Mouse (Mus musculus) embryonic facial prominence, embryonic 11.5 days (tissue): ENCODE results near the gene Tmem234. TPM values are rescaled to one million over a fixed set of nuclear protein-coding genes. Genes with fewer than 3 reads are reported as not detected.

Experiments used
- ATAC-seq: fragments of 200-750 bp; cut with Nextera tagmentation; replicated peaks from 2 replicates; pipeline ENCODE4 v1.8.0; 2017; ENCODE audit warnings: low read depth; ENCODE audit not compliant: insufficient number of reproducible peaks, low FRiP score, low TSS enrichment
- DNase-seq: peaks from one replicate; pipeline ENCODE4 v3.0.0-alpha.2; 2015; ENCODE audit warnings: low spot score
- H3K27ac ChIP-seq: fragments of 300-500 bp; sonication (generic); replicated peaks from 2 replicates; pipeline ENCODE4 v1.5.1; 2014; ENCODE audit warnings: mild to moderate bottlenecking, low read depth, low read length, control low read depth
- H3K27me3 ChIP-seq: fragments of 300-500 bp; sonication (generic); 2 replicates; pipeline ENCODE4 v1.6.1; 2014; ENCODE audit warnings: mild to moderate bottlenecking, low read length, moderate library complexity, mixed read lengths; ENCODE audit not compliant: control insufficient read depth, insufficient read depth
- H3K36me3 ChIP-seq: fragments of 300-500 bp; sonication (generic); replicated peaks from 2 replicates; pipeline ENCODE4 v1.6.1; 2014; ENCODE audit warnings: low read depth, mild to moderate bottlenecking, low read length, moderate library complexity, mixed read lengths; ENCODE audit not compliant: control insufficient read depth, insufficient read depth
- H3K4me1 ChIP-seq: fragments of 300-500 bp; sonication (generic); 2 replicates; pipeline ENCODE4 v1.6.1; 2014; ENCODE audit warnings: low read length, mixed read lengths; ENCODE audit not compliant: control insufficient read depth, insufficient read depth
- H3K4me2 ChIP-seq: fragments of 300-500 bp; sonication (generic); 2 replicates; pipeline ENCODE4 v1.6.1; 2014; ENCODE audit warnings: low read depth, mild to moderate bottlenecking, control low read depth, low read length, moderate library complexity
- H3K4me3 ChIP-seq: fragments of 300-500 bp; sonication (generic); 2 replicates; pipeline ENCODE4 v1.5.1; 2014; ENCODE audit warnings: low read depth, low read length, control low read depth
- H3K9ac ChIP-seq: fragments of 300-500 bp; sonication (generic); replicated peaks from 2 replicates; pipeline ENCODE4 v1.6.1; 2014; ENCODE audit warnings: mild to moderate bottlenecking, control low read depth, low read length
- H3K9me3 ChIP-seq: fragments of 300-500 bp; sonication (generic); replicated peaks from 2 replicates; pipeline ENCODE4 v1.6.1; 2016; ENCODE audit warnings: mild to moderate bottlenecking, low read length, inconsistent platforms, mixed read lengths; ENCODE audit not compliant: control insufficient read depth
- WGBS: fragments of 180-500 bp; shearing (Covaris S2); extraction: QIAGEN DNeasy Blood & Tissue Kit; methylation state at CpG from one replicate; pipeline ENCODE4 v1.1.7; 2014; 5-methylcytosine and 5-hydroxymethylcytosine counted together
- polyA plus RNA-seq: library from polyadenylated mRNA; unstranded; fragments of >200 nt; fragmentation: Nextera tagmentation; extraction: Ambion mirVana; gene quantifications from 2 replicates; pipeline ENCODE4 v1.2.1, GENCODE M21; 2014

Gene Tmem234
- polyA plus RNA-seq, 1 experiment from 2014 or later = 163 TPM

GRCm38 (mm10) chr4:129573430-129573829 lies 27.0 kb upstream of the Tmem234 start, which contains the start of gene Lck:
Gene Lck (minus strand): TSS chr4:129573641.
- DNase-seq (no peak), ATAC-seq (no peak)
- Histone ChIP-seq H3K4me1 (no peaks in the 10 kb centered on the region), H3K9me3 (no peaks in the 10 kb centered on the region), H3K4me3 (no peak within 1 kb of the TSS), H3K27ac (no peak within 1 kb of the TSS), H3K4me2 (no peak within 1 kb of the TSS), H3K27me3 (no peaks in the 10 kb centered on the region), H3K9ac (no peak within 1 kb of the TSS), H3K36me3 (no peaks in the 10 kb centered on the region)
- 92% methylated on average over 8 of the region's 8 CpGs for WGBS

DNA sequence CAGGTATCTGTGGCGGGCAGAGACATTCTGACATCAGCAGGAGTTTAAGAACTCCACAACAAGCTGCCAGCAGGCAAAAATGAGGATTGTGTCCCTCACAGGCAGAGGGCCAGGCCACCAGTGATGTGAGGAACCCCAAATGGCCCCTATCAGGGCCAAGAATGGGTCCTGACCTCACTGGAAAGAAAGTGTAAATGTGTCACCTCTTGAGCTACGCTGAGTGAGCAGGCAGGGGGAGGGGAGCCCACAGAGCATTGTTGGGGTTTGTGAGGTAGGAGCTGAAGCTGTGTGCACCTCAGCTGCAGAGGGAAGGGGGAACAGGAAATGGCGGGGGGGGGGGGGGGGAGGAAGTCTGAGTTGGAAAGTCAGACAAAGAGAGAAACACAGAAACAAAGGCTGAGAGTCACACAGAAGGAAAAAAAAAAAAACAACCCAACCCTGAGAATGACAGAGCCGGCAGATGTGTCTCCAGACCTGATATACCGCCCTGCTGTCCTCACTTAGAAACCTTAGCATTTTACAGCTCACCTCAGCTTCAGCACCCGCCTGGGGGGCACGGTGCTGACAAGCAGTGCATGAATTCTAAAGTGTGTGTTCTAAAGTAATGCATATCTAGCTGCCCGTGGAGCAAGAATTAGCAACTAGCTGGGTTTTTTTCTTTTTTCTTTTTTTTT lies 25.2 kb upstream of the Tmem234 start:
- no peaks in the 10 kb centered on the region for H3K9me3 ChIP-seq
- H3K4me2 ChIP-seq = no peak overlapping the region
- WGBS = 49% methylated on average over 8 of the region's 8 CpGs
- no peaks in the 10 kb centered on the region for H3K36me3 ChIP-seq
- ATAC-seq (no peak), DNase-seq (peak; percentile 5)
- no peak overlapping the region for H3K27ac ChIP-seq
- no peak overlapping the region for H3K4me3 ChIP-seq
- no peaks in the 10 kb centered on the region for H3K4me1 ChIP-seq
- H3K9ac ChIP-seq = no peak overlapping the region
- H3K27me3 ChIP-seq = no peaks in the 10 kb centered on the region

DNA sequence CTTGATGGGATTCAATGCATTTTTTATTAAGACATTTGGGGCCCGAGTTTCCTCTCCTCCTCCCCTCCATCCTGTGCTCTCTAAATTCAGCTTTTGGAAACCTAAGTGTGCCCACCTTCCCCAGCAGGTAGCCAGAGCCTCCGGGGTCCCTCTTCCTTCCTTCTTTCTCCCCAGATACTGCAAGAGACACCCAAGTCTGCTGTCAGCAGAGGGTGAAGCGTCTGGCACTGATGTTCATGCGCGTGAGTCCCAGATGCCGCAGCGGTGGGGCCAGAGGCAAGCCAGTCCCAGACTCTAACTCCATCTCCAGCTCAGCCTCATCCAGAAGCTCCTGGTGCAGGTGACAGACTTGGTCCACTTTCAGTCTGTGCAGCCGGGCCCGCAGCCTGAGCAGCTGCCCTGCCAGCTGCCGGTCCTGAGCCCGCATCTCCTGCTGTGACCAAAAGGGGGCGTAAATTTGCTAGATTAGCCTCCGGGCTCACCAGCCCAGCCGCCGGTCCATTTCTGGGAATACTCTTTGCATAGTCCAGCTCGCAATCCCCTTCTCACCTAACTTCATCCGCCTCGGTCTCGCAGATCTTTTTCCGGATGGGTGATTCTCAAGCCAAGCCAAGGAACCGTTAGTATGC lies 23.5 kb upstream of the Tmem234 start:
- 0 out of 2 replicates have a peak overlapping the region, but pooled peaks have one; percentile 9 for H3K9ac ChIP-seq
- DNase-seq (peak; percentile 73), ATAC-seq (no peak)
- H3K4me1 ChIP-seq = no peaks in the 10 kb centered on the region
- H3K4me3 ChIP-seq = no peak overlapping the region
- no peak overlapping the region for H3K27ac ChIP-seq
- H3K27me3 ChIP-seq = no peaks in the 10 kb centered on the region
- no peaks in the 10 kb centered on the region for H3K36me3 ChIP-seq
- no peak overlapping the region for H3K4me2 ChIP-seq
- no peaks in the 10 kb centered on the region for H3K9me3 ChIP-seq
- 33% methylated on average over 21 of the region's 21 CpGs for WGBS

DNA sequence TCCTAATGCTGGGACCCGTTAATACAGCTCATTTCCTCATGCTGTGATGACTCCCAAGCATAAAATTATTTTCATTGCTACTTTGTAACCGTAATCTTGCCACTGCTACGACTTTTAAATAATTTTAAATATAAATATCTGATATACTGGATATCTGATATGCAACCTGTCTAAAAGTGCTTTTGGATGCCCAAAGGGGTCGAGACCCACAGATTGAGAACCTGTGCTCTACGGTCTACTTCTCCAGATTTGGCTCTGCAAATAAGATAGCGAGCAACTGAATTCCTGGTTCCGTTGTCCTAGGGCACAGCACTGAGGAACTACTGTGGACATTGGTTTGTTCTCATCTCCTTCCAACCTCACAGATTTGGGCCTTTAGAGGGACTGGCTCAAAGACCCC lies 22.8 kb upstream of the Tmem234 start:
- Histone ChIP-seq H3K36me3 (no peaks in the 10 kb centered on the region), H3K9me3 (no peaks in the 10 kb centered on the region), H3K4me2 (no peak overlapping the region), H3K9ac (no peak overlapping the region), H3K27me3 (no peaks in the 10 kb centered on the region), H3K4me1 (no peaks in the 10 kb centered on the region), H3K4me3 (no peak overlapping the region), H3K27ac (no peak overlapping the region)
- DNase-seq = no peak
- ATAC-seq = no peak
- WGBS = 84% methylated on average over 7 of the region's 7 CpGs

- H3K27me3 ChIP-seq = no peaks in the 10 kb centered on the region
- H3K27ac ChIP-seq = no peak within 1 kb of the TSS
- 88% methylated on average over 5 of the region's 5 CpGs for WGBS
- no peaks in the 10 kb centered on the region for H3K9me3 ChIP-seq
- DNase-seq (no peak), ATAC-seq (no peak)
- H3K9ac ChIP-seq = no peak within 1 kb of the TSS
- no peaks in the 10 kb centered on the region for H3K36me3 ChIP-seq
- H3K4me1 ChIP-seq = no peaks in the 10 kb centered on the region
- no peak within 1 kb of the TSS for H3K4me3 ChIP-seq
- H3K4me2 ChIP-seq = no peak within 1 kb of the TSS
Measured at GRCm38 (mm10) chr4:129578466-129578865, 22.0 kb upstream of the Tmem234 start, which contains the start of gene Fam167b. Gene Fam167b (minus strand): TSS chr4:129578549.

DNA sequence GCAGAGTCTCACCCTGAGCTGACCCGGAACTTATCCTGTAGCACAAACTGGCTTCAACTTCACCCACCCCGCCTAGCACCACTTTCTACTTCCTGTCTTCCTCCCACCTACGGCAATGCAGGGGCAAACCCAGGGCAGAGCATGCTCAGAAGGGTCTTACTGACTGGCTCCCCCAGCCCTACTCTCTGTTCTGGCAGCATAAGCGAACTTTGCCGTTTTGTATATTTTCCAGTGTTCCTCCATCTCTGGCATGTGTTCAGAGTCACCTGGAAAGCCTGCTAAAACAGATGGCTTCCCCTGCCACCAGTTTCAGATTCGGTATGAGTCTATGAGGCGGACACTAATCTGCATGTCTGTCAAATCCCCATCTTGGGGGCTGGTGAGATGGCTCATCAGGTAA lies 20.1 kb upstream of the Tmem234 start:
- Histone ChIP-seq H3K4me2 (no peak overlapping the region), H3K9me3 (no peaks in the 10 kb centered on the region), H3K9ac (no peak overlapping the region)

GRCm38 (mm10) chr4:129582251-129582650 lies 18.2 kb upstream of the Tmem234 start:
- Histone ChIP-seq H3K36me3 (no peaks in the 10 kb centered on the region), H3K27ac (no peak overlapping the region)

More for the DNA sequence above, 20.1 kb upstream of the Tmem234 start:
- Histone ChIP-seq H3K27ac (no peak overlapping the region), H3K36me3 (no peaks in the 10 kb centered on the region), H3K4me1 (no peaks in the 10 kb centered on the region), H3K4me3 (no peak overlapping the region), H3K27me3 (no peaks in the 10 kb centered on the region)
- DNase-seq = no peak
- ATAC-seq = no peak
- WGBS = 73% methylated on average over 7 of the region's 7 CpGs

GRCm38 (mm10) chr4:129584370-129584769 lies 16.1 kb upstream of the Tmem234 start:
- H3K4me1 ChIP-seq = no peaks in the 10 kb centered on the region
- no peaks in the 10 kb centered on the region for H3K27me3 ChIP-seq
- no peak overlapping the region for H3K27ac ChIP-seq
- no peaks in the 10 kb centered on the region for H3K9me3 ChIP-seq
- 50% methylated on average over 1 of the region's 1 CpGs for WGBS
- H3K36me3 ChIP-seq = no peaks in the 10 kb centered on the region
- ATAC-seq = no peak
- no peak overlapping the region for H3K4me2 ChIP-seq
- no peak overlapping the region; the same call in 1 of the 2 replicates for H3K9ac ChIP-seq
- DNase-seq = no peak
- no peak overlapping the region; the same call in 1 of the 2 replicates for H3K4me3 ChIP-seq

More at GRCm38 (mm10) chr4:129582251-129582650, 18.2 kb upstream of the Tmem234 start:
- DNase-seq (no peak), ATAC-seq (no peak)
- Histone ChIP-seq H3K27me3 (no peaks in the 10 kb centered on the region), H3K4me2 (no peak overlapping the region), H3K9ac (no peak overlapping the region), H3K4me3 (no peak overlapping the region), H3K4me1 (no peaks in the 10 kb centered on the region), H3K9me3 (no peaks in the 10 kb centered on the region)
- WGBS = 94% methylated on average over 1 of the region's 1 CpGs
